Mouse (Mus musculus) mouse trophoblast stem cell (cell line): ENCODE measurements around the gene Fads2.

Experiments
- in situ Hi-C, 2 experiments: fragments of 300-500 bp; cut with MseI, MboI; formaldehyde crosslinking; loops; 2 replicates in 1 of 2; 3 replicates in 1 of 2; pipeline ENCODE4 v1.15.1; 2025

Gene Fads2

DNA sequence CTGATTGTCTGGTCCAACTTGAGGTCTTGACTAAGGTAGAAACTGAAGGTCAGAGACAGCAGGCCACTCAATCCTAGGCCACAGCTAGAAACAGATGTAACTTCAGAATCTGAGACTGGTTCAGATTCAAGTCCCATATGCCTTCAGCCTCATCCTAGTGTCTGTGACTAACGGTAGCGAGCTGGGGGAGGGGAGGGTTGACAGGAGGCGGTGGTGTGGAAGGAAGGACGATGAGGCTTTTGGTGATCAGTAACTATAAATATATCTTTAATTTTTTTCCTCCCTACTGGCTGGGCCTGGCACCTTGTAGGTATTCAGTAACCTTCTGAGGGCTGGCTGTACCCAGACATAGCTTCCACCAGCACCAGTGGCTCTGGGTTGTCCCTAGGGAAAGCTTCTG, 86.1 kb downstream of the Fads2 start:
- in situ Hi-C loops, result no loop called here

DNA sequence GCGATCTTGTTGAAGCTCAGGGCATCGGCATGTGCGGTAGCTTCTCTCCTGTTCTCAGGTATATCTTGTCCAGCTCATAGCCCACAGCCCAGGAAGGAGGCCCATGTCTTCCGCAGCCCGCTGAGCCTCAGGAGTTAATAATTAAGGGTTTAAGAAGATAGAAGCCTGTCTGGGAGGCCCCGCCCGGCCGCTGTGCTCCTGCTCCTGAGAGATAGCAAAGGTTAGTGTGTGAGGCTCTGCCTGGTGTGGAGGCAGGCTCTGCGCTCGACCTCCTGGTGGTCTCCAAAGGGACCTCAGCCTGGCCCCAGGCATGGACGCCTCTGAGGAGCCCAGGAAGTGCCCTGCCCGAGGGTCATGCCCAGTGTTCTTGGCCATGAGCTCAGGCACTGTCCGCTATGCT, 86.7 kb downstream of the Fads2 start:
- in situ Hi-C loops, result no loop called here

DNA sequence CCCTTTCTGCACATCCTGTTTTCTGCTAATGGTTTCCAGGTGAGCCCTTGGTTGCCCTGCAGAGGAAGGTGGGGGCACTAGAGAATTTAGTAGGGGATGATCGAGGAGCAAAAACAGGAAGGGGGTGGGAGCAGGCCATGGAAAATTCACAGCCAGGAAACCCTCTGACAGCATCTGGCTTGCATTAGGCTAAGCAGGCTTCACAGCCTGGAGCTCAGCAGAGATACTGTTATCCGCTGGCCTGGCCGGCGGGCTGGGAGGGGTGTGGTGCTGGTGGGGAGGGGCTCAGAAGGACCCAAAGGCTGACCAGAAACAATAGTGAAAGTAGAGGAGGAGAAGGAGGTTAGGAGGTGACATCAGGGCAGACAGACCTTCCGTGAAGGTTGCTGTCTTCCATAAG, 87.6 kb downstream of the Fads2 start:
- in situ Hi-C loops, result no loop called here

DNA sequence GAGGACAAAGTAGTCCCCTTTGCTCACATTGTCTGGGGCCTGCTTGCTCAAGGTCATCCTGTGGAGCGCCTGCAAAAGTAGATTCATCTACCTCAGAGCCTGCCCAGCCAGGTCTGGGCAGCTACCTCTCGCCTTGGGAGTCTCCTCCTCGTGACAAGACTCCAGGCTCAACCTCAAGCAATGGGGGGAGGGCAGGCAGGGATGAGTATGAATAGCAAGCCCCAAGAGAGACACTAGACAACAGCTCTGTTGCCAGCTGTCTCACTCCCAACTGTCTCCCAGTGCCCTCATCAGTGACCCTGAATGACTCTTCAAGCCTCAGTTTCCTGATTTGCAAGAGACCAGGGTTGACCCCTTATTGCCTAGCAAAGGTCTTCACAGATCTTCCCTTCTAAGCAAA, 88.2 kb downstream of the Fads2 start:
- in situ Hi-C loops, result no loop called here

- in situ Hi-C loops, result no loop called here
Measured at GRCm38 (mm10) chr19:10012827-10013278, 88.7 kb downstream of the Fads2 start.
